Mouse (Mus musculus): Measurements from ENCODE around the gene Slc22a22.

- TF ChIP-seq CTCF (IDR thresholded peaks at IDR 0.05; ENCODE audit: low read depth, low read length) (no peak), POLR2A (IDR thresholded peaks at IDR 0.05; ENCODE audit: extremely low read depth, insufficient read depth, low read length) (no peak)
Measured at GRCm38 (mm10) chr15:57504126-57504705, 26.8 kb upstream of the Slc22a22 start.
